Mouse (Mus musculus): ENCODE data around the gene Cic. TPM values are rescaled to one million over a fixed set of nuclear protein-coding genes. Genes with fewer than 3 reads are reported as not detected.
A peak's percentile ranks its signal among the peaks of the same experiment; 100 is the strongest.

The Cic gene
- 100 to 1,000 TPM; 212 to 225 TPM for total RNA-seq (2021)
- long read RNA-seq, experiment 1, full-length matches to known transcripts, result 1 of 83 reads
- long read RNA-seq, experiment 1, partial matches to known transcripts, result 50 of 83 reads
- long read RNA-seq, experiment 1, other reads (novel, unspliced or antisense), result 32 of 83 reads
- long read RNA-seq, experiment 2, full-length matches to known transcripts, result 1 of 47 reads
- long read RNA-seq, experiment 2, partial matches to known transcripts, result 21 of 47 reads
- long read RNA-seq, experiment 2, other reads (novel, unspliced or antisense), result 25 of 47 reads

DNA sequence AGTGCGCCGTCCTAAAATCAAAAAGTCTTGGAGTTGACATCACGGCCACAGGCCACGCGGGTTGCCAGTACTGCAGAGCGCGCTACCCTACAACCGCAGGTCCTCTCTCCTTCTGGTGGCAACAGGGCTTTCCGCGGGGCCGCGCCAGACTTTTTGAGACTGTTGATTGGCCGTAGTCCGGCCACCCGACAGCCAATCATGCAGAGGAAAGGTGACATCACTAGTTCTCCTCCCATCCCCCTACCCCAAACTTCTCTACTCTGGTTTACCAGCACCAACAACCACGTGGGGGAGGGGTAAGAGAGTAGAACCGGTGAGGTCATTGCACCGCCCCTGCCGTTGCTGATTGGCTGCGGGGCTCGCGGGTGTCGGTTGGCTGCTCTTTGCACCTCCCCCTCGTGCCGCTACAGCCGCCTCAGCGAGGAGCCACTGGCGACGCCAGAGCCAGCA lies at the start of gene Cic:
Cic (plus strand) TSS at position 404 of the 450 bp plus-strand sequence.
- peak; percentile 98 to 99 for DNase-seq (ENCODE audit: low spot score in 2 of 2)

DNA sequence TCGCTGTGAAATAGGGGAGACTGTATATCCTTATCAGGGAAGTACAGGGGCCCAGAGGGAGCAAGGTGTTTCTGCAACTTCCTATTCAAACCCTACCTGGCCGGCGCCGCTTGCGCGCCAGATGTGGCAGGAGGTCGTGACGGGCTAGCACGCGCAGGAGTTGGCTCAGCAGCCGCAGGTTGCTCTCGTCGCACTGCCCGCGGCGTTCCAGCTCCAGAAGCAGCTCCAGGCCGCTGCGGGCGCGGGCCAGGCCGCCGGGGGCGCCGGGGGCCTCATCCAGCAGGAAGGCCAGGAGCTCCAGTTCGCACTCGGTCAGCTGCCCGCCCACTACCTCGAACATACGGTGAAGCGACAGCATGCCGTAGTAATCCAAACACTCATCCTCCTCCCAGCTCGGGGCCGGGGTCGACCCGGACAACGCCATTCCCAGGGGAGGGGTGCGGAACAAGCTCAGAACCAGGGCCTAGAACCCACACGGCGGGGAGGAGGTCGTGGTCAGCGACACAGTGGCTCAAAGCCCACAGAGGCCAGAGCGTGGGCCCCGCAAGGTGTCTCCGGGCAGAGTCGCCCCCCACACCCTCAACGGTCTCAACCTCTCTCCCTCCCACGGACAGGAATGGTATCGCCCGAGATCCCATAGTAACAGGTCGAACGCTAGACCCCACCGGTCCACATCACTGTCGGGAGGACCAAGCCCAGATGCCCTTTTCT lies 48.6 kb upstream of the Cic start:
- DNase-seq (ENCODE audit: low spot score in 2 of 2), result peak; percentile 30 to 39

DNA sequence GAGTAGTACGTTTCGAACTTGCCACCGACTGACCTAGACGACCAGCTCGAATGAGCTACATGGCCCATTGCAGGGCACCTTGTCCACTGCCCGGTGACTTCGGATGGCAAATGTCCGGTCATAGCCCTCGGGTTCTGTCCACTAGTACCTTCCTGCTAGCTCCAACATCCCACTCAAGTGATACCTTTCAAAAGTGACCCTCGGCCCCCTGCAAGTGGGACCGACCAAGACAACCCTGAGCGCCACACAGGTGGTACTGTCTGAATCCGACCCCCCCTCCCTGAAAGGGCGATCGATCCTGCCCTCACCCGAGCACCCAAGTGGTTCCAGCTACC lies 48.1 kb upstream of the Cic start:
- DNase-seq (ENCODE audit: low spot score in 2 of 2), result no peak

DNA sequence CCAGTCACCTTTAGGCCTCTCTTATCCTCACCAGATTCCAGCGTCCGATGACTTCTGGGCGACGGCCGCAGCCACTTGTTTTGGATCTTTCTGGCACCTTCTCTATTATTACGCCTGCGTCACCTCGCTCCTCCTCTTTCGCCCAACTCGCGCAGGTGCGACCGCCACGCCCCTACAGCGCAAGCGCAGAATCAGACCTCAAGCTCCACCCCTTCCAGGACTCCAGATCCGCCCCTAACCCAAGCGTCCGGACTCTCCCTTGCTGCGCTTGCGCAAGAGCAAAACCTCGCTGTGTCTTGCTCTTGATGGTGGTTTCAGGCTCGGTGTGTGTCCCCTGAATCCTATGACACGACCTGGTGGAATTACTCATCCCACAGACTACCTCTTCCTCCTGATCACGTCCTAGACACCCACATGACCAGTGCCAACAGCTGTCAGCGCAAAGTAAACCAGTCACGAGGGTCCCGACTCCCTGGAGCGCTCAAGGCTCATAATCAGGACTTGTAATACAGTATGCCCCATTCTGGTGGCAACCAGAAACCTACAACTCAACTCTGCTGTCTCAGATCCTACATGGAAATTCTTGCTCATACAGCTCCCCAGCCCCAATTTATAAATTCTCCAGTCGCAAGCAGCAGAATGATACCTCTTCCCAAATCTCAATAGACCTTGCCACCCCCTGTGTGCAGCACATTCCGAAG lies 47.6 kb upstream of the Cic start:
- DNase-seq (ENCODE audit: low spot score in 2 of 2), result peak; percentile 93 to 96

DNA sequence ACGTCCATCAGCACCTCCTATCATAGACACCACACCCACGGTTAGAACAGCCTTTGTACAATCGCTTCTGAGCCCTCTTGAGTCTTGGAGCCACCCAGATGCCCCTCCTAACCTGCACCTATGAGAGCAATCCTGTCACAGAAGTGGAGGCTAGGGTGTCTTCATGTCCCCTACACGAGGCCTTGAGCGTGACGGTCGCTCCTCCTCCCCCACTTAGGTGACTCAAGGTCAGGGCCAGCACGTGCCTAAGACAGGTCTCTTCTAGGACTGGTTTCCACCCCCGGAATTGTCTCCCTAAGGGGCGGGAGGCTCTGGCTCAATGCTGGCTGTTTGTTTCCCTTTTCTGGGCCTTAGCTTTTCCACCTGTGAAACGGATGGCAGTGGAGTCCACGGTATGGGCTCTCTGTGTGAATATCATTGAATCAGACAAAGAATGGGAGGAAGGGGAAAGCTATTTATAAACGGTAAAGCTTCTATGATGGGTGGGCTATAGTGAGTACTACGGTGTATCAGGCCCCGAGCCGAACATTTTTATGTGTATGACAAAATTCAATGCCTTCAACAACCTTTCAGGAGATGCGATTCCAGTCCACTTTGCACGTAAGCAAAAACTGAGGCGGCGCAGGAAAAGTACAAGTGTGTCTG lies 46.9 kb upstream of the Cic start, which contains the start of gene Dedd2:
Dedd2 (minus strand) TSS at position 159 of the 645 bp plus-strand sequence.
- DNase-seq (ENCODE audit: low spot score in 2 of 2), result no peak

DNA sequence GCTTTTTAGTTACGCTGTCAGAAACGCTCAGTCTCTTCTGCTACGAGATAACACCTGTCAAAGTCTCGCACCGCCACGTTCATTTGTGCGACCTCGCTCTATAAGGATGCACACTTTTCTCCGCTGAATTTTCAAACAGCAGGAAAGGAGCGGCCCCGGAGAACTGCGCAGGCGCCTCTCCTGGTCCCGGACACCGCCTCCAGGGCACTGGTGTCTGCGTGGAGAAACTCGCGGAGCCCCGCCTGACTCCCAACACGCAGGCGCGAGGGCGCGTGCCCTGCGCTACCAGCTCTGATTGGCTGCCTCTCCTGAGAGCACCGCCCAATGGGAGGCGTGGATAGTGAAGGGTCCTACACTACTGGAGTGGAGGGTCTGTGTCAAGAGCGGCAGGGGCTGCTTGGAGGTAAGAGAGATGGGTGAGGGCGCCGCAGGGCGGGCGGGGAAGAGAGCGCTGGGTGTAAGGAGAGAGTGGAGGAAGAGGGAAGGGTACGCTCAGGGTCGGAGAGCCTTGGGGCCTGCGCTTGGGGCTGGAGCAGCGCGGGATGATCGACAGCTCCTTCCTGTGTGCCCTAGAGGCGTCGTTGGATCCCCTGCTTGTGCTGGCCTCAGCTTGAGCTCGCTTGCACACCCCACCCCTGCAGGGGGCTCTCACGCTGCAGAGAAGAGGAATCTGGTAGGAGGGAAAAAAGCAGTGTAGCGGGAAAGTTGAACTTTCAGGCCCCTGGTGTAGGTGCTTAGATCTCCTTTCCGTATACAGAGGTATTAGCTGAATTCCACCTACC lies 46.2 kb upstream of the Cic start, which contains the start of gene Zfp526:
Zfp526 (plus strand) TSS at position 324 of the 782 bp plus-strand sequence.
- peak; percentile 98 for DNase-seq (ENCODE audit: low spot score in 2 of 2)

DNA sequence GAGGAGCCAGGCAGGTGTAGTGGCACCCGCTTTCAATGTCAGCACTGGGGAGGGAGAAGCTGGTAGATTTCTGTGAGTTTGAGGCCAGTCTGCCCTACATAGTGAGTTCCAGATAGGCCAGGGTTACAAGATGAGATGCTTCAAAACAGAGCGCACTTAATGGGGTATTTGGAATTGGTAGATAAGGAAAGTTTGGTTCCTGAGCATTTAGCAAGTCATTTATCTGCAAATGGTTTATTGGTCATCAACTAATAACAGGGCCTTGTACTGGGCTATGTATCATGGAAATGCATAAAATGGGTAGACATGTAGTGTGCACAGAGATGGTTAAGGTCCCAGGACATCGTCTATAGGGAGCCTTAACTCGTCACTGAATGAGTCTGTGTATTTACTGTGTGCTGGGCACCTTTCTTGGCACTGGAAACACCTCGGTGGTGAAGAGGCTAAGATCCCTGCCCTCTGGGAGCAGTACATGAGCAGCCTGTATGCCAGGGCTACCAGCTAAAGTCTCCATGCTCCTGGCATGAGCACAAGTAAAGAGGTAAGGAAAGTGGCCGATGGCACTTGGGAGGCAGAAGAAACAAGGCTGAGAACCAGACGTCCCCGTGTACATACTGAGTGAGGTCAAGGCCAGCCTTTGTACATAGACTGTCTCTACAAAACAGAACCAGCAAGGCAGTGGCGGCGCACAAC lies 45.1 kb upstream of the Cic start:
- DNase-seq (ENCODE audit: low spot score in 2 of 2), result no peak

DNA sequence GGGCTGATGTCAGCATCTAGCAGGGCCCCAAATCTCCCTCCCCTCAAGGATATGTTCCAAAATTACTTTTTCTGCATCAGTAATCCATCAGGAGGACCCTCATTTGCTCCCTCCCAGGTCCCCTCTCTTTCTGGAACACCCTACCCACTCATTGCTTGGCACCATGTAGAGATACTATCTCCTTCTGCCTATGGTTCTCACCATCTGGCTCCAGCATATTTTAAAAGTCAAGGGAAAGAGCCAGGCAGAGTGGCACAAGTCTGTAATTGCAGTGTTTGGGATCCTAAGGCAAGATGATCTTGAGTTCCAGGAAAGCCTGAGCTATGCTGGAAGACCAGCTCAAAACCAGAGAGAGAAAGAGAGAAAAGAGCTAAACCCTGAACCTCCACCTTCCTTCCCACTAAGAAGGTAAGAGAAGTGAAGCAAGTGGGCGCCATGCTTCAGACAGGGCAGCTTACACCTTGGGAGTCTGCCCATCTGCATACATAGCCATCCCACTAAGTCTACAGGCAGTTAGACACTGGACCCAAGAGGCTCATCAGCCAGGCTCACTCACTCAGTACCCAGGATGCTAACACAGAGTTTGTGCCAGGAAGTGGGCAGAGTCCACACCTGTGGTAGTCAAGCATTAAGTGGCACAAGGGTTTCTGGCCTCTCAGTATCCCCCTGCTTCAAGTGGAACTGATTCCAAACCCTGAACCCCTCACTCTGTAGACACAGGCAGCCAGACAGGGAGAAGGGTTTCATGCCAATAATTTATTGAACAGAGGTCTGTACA lies 39.8 kb upstream of the Cic start:
- DNase-seq (ENCODE audit: low spot score in 2 of 2), result no peak

DNA sequence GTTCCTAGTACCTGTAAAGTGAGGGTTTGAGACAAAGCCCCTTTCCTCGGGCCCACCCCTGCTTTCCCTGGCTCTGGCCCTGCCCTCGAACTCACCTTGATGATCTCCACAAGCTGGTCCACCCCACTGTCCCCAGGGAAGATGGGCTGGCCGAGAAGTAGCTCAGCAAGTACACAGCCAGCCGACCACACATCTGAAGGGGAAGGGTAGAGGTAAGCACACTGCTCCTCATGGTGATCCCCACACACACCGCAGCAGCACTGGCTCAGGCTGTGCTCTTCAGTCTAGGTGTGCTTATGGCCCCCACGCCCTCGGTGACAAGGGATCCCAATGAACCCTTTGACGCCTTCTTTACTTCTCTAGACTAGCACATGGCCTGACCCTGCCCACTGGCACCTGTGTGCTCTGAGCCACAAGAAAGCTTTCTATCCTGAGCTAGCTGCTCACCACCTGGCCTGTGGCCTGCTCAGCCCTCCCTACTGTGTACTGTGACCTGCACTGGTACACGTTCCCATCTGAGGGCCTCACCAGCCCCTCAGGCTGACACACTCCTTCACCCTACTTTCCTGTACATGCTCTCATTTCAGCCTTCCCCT lies 36.7 kb upstream of the Cic start:
- no peak for DNase-seq (ENCODE audit: low spot score in 2 of 2)

DNA sequence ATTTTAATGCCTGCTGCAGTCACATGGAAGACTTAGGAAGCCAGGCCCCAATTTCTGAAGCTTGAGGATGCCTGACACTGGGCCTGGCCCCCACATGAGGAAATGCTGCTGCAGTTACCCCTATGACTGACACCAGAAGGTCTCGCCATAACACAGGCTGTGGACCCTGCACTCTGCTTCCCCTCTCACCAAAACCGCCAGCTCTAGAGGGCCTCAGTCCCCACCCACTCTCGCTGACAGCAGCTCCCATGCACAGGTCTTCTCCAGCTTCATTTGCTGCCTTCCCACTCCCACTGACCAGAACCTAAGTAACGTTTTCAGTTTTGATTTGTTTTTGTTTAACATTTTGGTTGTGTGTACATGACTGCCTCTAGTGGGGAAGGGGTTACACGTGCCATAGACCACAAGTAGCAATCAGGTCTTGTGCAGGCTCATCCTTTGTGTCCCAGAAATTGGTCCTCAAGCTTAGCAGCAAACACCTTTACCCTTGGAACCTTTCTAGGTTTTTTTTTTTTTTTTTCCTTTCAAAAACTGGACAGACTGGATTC lies 35.3 kb upstream of the Cic start:
- DNase-seq (ENCODE audit: low spot score in 2 of 2), result no peak

DNA sequence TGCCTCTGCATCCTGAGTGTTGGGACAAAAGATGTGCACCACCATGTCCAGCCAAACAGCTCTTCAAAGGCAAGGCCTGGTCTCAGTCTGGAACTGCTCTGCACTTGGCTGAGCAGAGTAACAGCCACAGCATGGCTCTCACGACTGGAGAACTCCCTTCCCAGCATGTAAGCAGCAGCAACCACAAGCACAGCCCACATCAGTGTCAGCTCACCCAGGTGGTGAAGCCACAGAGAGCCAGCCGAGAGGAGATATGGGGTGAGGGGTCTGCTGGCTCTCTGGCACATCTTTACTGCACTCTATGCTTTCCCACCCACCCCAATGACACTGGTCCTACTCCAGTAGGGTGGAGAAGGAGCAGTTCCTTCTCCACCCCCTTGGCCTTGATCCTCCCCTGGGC lies 34.4 kb upstream of the Cic start:
- DNase-seq (ENCODE audit: low spot score in 2 of 2), result no peak

DNA sequence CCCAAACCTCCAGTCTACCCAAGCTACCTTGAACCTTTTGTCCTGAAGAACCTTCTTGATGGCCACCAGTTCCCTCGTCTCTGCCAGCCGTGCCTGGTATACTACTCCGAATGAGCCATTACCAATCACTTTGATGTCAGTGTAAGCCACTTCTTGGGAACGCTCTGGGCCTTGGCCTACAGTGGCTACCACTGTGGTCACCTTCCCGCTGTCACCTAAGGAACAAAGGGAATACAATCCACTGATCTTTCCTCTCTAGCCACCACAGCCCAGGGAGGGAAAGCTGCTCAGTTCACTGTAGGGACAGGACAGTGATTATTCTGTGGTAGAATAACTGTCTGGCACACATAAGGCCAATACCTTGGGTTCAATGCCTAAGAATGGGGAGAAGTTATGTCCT lies 32.0 kb upstream of the Cic start:
- no peak for DNase-seq (ENCODE audit: low spot score in 2 of 2)

DNA sequence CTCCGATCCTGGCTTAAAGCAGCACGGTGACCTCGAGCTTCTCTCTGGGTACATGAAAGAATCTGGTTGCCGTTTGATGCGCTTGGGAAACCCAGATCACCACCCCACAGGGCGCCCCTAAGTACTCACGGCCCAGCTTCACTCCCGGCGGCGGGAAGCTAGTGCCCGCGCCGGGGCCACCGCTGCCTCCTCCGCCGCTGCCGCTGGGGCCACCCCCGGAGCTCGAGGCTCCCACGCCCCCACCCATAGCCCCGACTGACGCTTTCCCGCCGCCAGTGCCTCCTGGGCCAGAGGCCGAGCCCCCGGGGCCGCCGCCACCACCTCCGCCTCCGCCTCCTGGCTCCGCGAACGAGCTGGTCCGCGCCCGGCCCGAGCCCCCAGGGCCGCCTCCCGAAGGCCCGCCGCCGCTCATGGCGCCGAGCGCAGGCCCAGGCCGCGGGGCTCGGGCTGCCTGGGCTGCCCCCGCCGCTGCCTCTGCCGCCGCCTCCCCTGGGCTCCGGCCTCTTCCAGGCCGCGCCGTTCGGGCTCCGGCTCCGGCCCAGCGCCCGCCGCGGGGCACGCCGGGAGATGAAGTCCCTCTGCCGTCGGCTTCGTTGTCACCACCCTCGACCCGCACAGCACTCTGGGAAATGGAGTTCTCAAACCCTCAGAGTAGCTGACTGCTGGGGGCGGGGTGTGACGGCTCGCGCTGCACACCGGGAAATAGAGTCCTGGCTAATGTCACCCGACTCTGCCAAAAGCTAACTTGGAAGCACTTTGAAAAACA lies 30.1 kb upstream of the Cic start, which contains the start of gene Gsk3a:
Gsk3a (minus strand) TSS at position 603 of the 766 bp plus-strand sequence.
- DNase-seq (ENCODE audit: low spot score in 2 of 2), result peak; percentile 99

DNA sequence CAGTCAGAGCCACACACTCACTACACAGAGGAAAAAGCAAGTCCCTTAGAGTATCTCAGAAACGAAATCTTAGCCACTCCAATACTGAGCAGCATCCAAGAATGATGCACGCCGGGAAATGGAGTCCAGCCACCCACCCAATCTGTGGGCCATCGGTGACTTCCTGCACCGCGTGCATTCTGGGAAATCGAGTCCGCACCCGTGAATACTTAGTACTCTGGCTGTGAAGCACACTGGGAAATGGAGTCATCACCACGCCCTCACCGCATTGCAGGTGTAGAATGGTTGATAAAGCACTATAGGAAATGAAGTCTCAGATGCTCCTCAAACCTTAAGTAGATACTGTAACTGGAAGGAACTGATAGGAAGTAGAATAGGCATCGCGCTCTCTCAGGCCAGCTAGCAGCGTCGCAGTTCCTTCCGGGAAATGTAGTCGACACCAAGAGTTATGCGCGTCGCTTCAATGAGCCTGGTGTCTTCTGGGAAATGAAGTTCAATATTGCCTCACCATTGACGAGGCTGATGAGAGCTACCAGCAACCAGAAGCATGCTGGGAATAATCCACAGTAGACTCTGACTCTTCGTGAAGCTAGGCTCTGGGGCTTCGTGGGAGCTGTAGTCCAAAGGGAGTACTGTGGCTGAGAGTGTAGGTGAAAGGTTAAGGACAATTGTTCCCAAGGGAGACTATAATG lies 29.3 kb upstream of the Cic start:
- DNase-seq (ENCODE audit: low spot score in 2 of 2), result peak; percentile 92 to 96

DNA sequence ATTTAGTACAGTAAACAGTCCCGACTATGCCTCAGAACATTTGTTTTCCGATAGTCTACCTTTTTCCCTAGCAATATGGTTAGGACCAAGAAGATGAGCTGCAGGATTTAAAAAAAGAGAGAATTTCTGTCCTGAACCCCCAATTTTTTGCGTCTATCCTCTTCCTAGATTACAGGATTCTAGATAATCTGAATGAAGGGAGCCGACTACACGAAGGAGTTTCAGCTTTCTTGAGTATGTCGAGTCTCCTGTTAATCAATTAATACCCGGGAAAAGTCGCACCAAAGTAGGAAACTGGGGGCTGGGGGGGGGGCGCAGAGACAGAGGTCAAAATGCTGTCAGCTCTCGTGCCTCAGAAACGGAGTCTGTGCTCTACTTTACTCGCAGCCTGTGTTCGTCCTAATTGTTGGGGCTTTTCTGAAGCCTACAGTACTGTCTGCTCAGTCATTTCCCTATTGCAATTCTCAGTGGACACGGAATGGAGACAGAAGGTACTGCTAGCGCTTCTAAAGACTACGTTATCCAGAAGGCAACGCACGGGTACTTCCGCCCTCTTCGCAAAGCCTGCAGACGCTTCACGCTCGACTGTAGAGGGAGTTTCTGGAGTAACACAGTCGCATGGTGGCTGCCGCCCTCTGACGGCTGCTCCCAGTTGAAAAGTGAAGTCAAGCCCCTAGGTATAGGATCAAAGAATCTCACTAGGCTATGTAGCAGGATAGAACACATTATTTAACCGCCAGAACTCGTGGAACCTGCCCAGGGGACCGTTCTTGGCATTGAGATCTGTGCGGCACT lies 28.5 kb upstream of the Cic start:
- DNase-seq (ENCODE audit: low spot score in 2 of 2), result peak; percentile 83 to 87

DNA sequence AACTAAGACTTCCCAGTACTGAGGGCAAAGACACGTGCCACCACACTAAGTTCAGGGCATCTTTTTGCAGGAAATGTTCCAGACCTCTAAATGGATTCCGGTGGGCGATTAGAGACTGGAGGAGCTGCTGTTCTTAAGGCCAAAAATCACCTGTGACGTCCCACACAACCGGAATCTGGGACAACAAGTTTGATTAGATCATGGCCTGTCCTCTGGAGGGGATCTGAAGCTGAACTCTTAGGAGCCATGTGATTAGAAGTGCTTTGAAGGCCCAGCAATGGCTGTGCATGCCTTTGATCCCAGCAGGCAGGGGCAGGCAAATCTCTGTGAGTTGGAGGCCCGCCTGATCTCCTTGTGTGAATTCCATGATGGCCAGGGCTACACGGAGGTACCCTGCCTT lies 26.9 kb upstream of the Cic start:
- no peak for DNase-seq (ENCODE audit: low spot score in 2 of 2)

All from left cerebral cortex, adult 18-20 months (tissue).